Mouse (Mus musculus) liver, embryonic 14.5 days (tissue): ENCODE measurements around the gene Tex22. TPM values are rescaled to one million over a fixed set of nuclear protein-coding genes. Genes with fewer than 3 reads are reported as not detected.

Experiments used
- ATAC-seq: fragments of 200-750 bp; cut with Nextera tagmentation; 2 replicates; pipeline ENCODE4 v1.8.0; 2017; ENCODE audit warnings: moderate number of reproducible peaks, mild to moderate bottlenecking, moderate library complexity; ENCODE audit not compliant: insufficient read depth
- DNase-seq, 3 experiments: peaks; one replicate each; pipeline ENCODE4 v3.0.0-alpha.2; 2012 to 2013; ENCODE audit warnings: low read depth in 3 of 3, low spot score in 3 of 3
- H3K27ac ChIP-seq: fragments of 300-500 bp; sonication (generic); 2 replicates; pipeline ENCODE4 v1.5.1; 2014; ENCODE audit warnings: moderate library complexity, mild to moderate bottlenecking, control low read depth, inconsistent platforms
- H3K27me3 ChIP-seq: fragments of 300-500 bp; sonication (generic); 2 replicates; pipeline ENCODE4 v1.6.1; 2014; ENCODE audit warnings: mild to moderate bottlenecking, low read length, moderate library complexity; ENCODE audit not compliant: control insufficient read depth, insufficient read depth
- H3K36me3 ChIP-seq: fragments of 300-500 bp; sonication (generic); replicated peaks from 2 replicates; pipeline ENCODE4 v1.6.1; 2014; ENCODE audit warnings: low read depth; ENCODE audit not compliant: control insufficient read depth, insufficient read depth
- H3K4me1 ChIP-seq, 2 experiments: fragments of 200-500 bp in 1 of 2; fragments of 300-500 bp in 1 of 2; sonication (generic) in 1 of 2; replicated peaks; 2 replicates each; pipeline ENCODE4 v1.6.1; 2012 to 2014; ENCODE audit warnings: antibody characterized with exemption in 1 of 2, inconsistent platforms in 1 of 2, low read length in 1 of 2; ENCODE audit not compliant: control insufficient read depth in 2 of 2, insufficient read depth in 2 of 2
- H3K4me2 ChIP-seq: fragments of 300-500 bp; sonication (generic); 2 replicates; pipeline ENCODE4 v1.6.1; 2014; ENCODE audit warnings: low read depth, mild to moderate bottlenecking, control low read depth, moderate library complexity
- H3K4me3 ChIP-seq, 2 experiments: fragments of 200-500 bp in 1 of 2; fragments of 300-500 bp in 1 of 2; sonication (generic) in 1 of 2; 2 replicates each; pipeline ENCODE4 v1.5.1; 2012 to 2014; ENCODE audit warnings: low read depth in 2 of 2, low read length in 2 of 2, mild to moderate bottlenecking in 2 of 2, control low read depth in 1 of 2, inconsistent platforms in 1 of 2, moderate library complexity in 1 of 2; ENCODE audit not compliant: insufficient read depth in 1 of 2
- H3K9ac ChIP-seq: fragments of 300-500 bp; sonication (generic); replicated peaks from 2 replicates; pipeline ENCODE4 v1.6.1; 2014; ENCODE audit warnings: mild to moderate bottlenecking, control low read depth, moderate library complexity
- H3K9me3 ChIP-seq: fragments of 300-500 bp; sonication (generic); 2 replicates; pipeline ENCODE4 v1.6.1; 2016; ENCODE audit warnings: low read length, mixed read lengths; ENCODE audit not compliant: control insufficient read depth
- CTCF ChIP-seq: IDR thresholded peaks from 2 replicates; pipeline ENCODE4 v1.5.1; 2016; ENCODE audit warnings: antibody characterized with exemption, low read depth, control low read depth
- EP300 ChIP-seq: IDR thresholded peaks from 2 replicates; pipeline ENCODE4 v1.6.1; 2016; ENCODE audit warnings: antibody characterized with exemption, low read depth
- WGBS: fragments of 180-500 bp; shearing (Covaris S2); extraction: QIAGEN DNeasy Blood & Tissue Kit; methylation state at CpG from one replicate; pipeline ENCODE4 v1.1.7; 2014; ENCODE audit not compliant: insufficient replicate concordance; 5-methylcytosine and 5-hydroxymethylcytosine counted together
- polyA plus RNA-seq, 2 experiments: library from polyadenylated mRNA; depleted of rRNA in 1 of 2; stranded (reverse) in 1 of 2; unstranded in 1 of 2; fragments of >200 nt; fragmentation: Nextera tagmentation in 1 of 2; extraction: Ambion mirVana in 1 of 2; gene quantifications; 2 replicates each; pipeline versions ENCODE4 v1.2.1 to v1.2.3; 2012 to 2014

Tex22 gene
- polyA plus RNA-seq, 2 experiments, result 0.02 TPM; not detected in 1

- Histone ChIP-seq H3K36me3 (peaks cover 4% of the 10 kb centered on the region), H3K27me3 (no peaks in the 10 kb centered on the region), H3K4me3 (peak overlapping the region in 1 of 2 experiments; percentile 7; a peak in 3 of 4 replicates), H3K4me2 (peak overlapping the region; percentile 59), H3K27ac (peak overlapping the region; percentile 93), H3K9ac (peak overlapping the region; percentile 67), H3K9me3 (no peaks in the 10 kb centered on the region), H3K4me1 (peaks cover 35 to 50% of the 10 kb centered on the region in 2 experiments)
- DNase-seq (peak; percentile 73 to 83 (median 82)), ATAC-seq (peak; percentile 93)
- WGBS, result 18% methylated on average over 4 of the region's 4 CpGs
- TF ChIP-seq EP300 (peak; percentile 93), CTCF (no peak)
Observed at GRCm38 (mm10) chr12:113107431-113108124, 33.3 kb downstream of the Tex22 start.

DNA sequence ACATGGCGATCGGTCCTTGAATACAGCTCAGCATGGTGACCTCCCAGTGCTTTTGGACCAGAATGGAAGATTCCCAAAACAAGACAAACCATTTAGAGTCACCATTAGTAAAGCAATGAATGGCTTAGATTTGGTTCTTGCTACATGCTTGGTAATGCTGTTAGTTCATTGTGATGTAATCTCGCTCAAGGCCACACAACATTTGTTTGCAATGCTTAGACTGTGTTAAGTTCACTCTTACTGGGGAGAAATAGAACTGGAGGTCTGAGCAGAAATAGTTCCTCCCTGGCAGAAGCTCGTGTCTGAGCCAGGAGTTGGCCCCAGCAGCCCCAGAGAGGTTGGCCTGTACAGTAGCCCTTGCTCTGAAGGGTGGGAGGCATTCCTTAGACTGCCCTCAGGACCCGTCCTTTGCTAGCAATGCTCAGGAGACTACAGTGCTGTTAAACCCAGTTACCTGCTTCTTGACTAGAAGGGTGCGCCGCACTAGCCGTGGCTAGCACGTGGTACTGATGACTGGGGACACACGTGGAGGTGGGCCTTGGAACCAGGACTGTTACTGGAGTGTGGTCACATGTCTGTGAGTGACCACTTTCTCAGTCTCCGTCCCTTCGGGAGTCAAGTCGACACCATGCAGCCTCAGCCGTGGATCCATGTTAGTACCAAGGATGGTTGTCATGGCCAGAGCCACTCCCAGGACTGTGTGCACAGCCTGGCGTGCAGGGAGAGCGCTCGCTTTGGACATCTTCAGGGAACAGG is 34.4 kb downstream of the Tex22 start:
- DNase-seq (no peak), ATAC-seq (no peak)

DNA sequence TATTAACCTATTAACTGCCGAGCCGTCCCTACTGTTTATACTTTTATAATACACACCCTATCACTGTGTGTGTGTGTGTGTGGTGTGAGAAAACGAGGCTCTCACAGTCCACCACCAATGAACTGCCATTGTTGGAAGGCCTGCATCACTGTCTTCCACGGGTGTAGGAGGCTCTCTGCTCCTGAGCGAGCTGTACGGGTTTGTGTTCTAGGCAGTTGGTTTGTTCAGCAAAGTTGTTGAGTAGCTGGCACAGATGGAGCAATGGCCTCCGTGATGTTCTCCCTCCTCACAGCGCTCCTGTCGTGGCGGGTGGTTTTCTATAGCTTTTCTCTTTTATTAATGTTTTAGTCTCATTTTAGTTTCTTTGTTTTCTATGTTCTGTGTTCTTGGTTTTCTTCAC is 35.5 kb downstream of the Tex22 start:
- Histone ChIP-seq H3K9ac (no peak overlapping the region), H3K4me2 (no peak overlapping the region), H3K36me3 (peaks cover 12% of the 10 kb centered on the region), H3K4me1 (peaks cover 27 to 39% of the 10 kb centered on the region in 2 experiments), H3K27ac (no peak overlapping the region), H3K27me3 (no peaks in the 10 kb centered on the region), H3K4me3 (no peak overlapping the region), H3K9me3 (no peaks in the 10 kb centered on the region)
- DNase-seq (no peak), ATAC-seq (no peak)
- TF ChIP-seq EP300, result no peak
- no peak for TF ChIP-seq CTCF
- 83% methylated on average over 10 of the region's 10 CpGs for WGBS

More for the DNA sequence above, 34.4 kb downstream of the Tex22 start:
- WGBS, result 84% methylated on average over 17 of the region's 17 CpGs
- H3K9ac ChIP-seq, result no peak overlapping the region
- H3K27me3 ChIP-seq, result no peaks in the 10 kb centered on the region
- TF ChIP-seq CTCF (no peak), EP300 (no peak)
- peak overlapping the region; percentile 93 for H3K27ac ChIP-seq
- no peak overlapping the region for H3K4me3 ChIP-seq
- no peak overlapping the region for H3K4me2 ChIP-seq
- H3K9me3 ChIP-seq, result no peaks in the 10 kb centered on the region
- H3K36me3 ChIP-seq, result peaks cover 7% of the 10 kb centered on the region
- peaks cover 35 to 48% of the 10 kb centered on the region in 2 experiments for H3K4me1 ChIP-seq

GRCm38 (mm10) chr12:113114141-113114540 is 39.8 kb downstream of the Tex22 start:
- H3K9me3 ChIP-seq, result no peaks in the 10 kb centered on the region
- peaks cover 25% of the 10 kb centered on the region for H3K36me3 ChIP-seq
- TF ChIP-seq CTCF, result no peak
- no peak for TF ChIP-seq EP300
- DNase-seq (no peak), ATAC-seq (no peak)
- no peak overlapping the region for H3K4me3 ChIP-seq
- H3K9ac ChIP-seq, result no peak overlapping the region
- H3K27ac ChIP-seq, result no peak overlapping the region
- H3K27me3 ChIP-seq, result no peaks in the 10 kb centered on the region
- H3K4me1 ChIP-seq, result no peaks in the 10 kb centered on the region
- 84% methylated on average over 4 of the region's 4 CpGs for WGBS
- no peak overlapping the region for H3K4me2 ChIP-seq
